Mouse (Mus musculus) cerebellum, adult 2 months (tissue): ENCODE data around the gene Elmo1. TPM values are rescaled to one million over a fixed set of nuclear protein-coding genes. Genes with fewer than 3 reads are reported as not detected.

ENCODE experiments used
- DNase-seq, 2 experiments: peaks; one replicate each; pipeline ENCODE4 v3.0.0; 2021
- H3K27ac ChIP-seq: fragments of 200-500 bp; 2 replicates; pipeline ENCODE4 v1.5.1; 2012; ENCODE audit warnings: low read length, control low read depth, inconsistent platforms; ENCODE audit not compliant: insufficient read depth
- H3K27me3 ChIP-seq: fragments of 200-500 bp; 2 replicates; pipeline ENCODE4 v1.6.1; 2012; ENCODE audit warnings: inconsistent platforms, mild to moderate bottlenecking, low read length, moderate library complexity; ENCODE audit not compliant: control insufficient read depth, insufficient read depth
- H3K4me1 ChIP-seq: fragments of 200-500 bp; 2 replicates; pipeline ENCODE4 v1.6.1; 2011; ENCODE audit warnings: low read length; ENCODE audit not compliant: control insufficient read depth, insufficient read depth
- H3K4me3 ChIP-seq: fragments of 200-500 bp; replicated peaks from 2 replicates; pipeline ENCODE3; 2011; ENCODE audit warnings: mild to moderate bottlenecking, low read depth, low read length, control low read depth; ENCODE audit not compliant: insufficient read depth
- CTCF ChIP-seq: fragments of 200-500 bp; IDR thresholded peaks from 2 replicates; pipeline ENCODE4 v1.5.1; 2011; ENCODE audit warnings: low read depth, mild to moderate bottlenecking, control low read depth, low read length, moderate library complexity, borderline replicate concordance; ENCODE audit not compliant: insufficient read depth
- POLR2A ChIP-seq: fragments of 200-500 bp; IDR thresholded peaks from 2 replicates; pipeline ENCODE4 v1.6.1; 2011; ENCODE audit warnings: low read length, control low read depth, borderline replicate concordance; ENCODE audit not compliant: insufficient read depth
- WGBS: fragments of 180-500 bp; shearing (Covaris S2); methylation state at CpG from one replicate; pipeline ENCODE4 v1.1.7; 2018; 5-methylcytosine and 5-hydroxymethylcytosine counted together
- polyA plus RNA-seq: library from polyadenylated mRNA; depleted of rRNA; stranded (reverse); fragments of >200 nt; gene quantifications from 2 replicates; pipeline ENCODE4 v1.2.3, GENCODE M21; 2012

The Elmo1 gene
- polyA plus RNA-seq, 1 experiment = 92.3 TPM

DNA sequence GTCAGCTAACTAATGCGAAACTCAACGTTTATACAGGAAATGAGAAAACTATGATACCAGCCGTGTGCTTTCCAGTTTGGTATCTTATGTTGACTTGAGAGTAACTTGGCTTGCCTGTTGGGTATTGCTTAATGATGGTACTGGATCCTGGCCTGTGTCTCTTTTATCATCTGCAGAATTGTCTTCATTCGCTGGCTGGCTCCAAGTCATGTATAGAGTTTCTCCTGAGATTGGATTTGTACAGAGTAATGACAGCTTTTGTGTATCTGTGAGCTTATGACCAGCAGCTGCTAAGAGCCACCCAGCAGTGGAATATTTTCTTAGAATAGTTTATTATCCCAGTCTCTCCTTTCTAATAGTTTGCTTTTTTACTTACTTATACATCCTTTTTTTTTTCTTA is 112.2 kb downstream of the Elmo1 start:
- 93% methylated on average over 4 of the region's 4 CpGs for WGBS
- no peak for DNase-seq

DNA sequence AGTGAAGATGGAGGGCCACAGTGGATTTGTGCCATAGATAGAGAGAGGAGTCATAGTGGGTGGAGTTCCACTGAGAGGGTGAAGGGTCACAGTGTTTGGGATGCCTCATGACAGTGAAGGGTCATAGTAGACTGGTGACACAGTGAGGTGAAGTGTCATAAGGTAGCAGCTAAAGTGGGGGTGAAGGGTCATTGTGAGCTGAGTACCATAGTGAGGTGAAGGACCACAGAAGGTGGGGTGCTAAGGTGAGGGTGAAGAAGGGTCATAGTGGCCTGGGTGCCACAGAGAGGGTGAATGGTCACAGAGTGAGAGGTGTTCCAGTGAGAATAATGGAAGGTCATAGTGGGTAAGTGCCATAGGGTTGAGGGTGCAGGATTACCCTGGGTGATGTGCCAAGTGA is 113.8 kb downstream of the Elmo1 start:
- TF ChIP-seq POLR2A (no peak), CTCF (no peak)
- H3K4me3 ChIP-seq = no peak overlapping the region
- no peaks in the 10 kb centered on the region for H3K27me3 ChIP-seq
- no peaks in the 10 kb centered on the region for H3K4me1 ChIP-seq
- no peak overlapping the region for H3K27ac ChIP-seq
- no peak for DNase-seq

More for the DNA sequence above, 112.2 kb downstream of the Elmo1 start:
- no peaks in the 10 kb centered on the region for H3K4me1 ChIP-seq
- H3K27ac ChIP-seq = no peak overlapping the region
- no peaks in the 10 kb centered on the region for H3K27me3 ChIP-seq
- H3K4me3 ChIP-seq = no peak overlapping the region
- TF ChIP-seq CTCF = no peak
- TF ChIP-seq POLR2A = no peak

DNA sequence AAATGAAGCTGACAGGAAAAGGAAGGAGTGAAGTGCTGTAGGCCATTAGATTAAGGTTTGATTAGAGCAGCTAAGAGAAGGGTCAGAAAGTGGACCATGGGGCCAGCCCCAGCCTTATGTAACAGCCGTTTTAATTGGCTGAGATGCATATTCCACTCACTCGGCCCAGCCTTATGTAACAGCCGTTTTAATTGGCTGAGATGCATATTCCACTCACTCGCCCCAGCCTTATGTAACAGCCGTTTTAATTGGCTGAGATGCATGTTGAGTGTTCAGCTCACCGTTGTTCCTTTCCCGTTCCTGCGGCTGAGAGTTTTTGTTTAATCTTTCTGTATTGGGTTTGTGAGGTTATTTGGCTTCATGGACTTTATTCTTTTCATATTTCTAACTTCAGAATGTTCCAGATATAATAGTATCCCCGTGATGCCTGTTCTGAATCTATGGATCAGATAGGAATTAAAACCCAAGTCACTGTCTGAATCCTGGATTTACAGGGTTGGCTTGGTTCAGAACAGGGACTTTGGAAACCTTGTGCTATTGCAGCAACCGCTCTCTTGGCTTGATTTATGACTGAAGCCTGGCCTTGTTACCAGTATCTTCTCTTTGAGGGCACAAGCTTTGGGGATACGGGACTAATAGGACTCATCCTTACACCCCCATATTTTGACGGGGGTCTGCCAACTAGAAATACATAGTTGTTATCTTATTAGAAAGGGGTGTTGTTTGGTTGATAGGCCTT is 114.8 kb downstream of the Elmo1 start:
- no peak for DNase-seq
- H3K27ac ChIP-seq = no peak overlapping the region
- TF ChIP-seq CTCF = no peak
- no peak for TF ChIP-seq POLR2A
- WGBS = 82% methylated on average over 12 of the region's 12 CpGs
- no peaks in the 10 kb centered on the region for H3K27me3 ChIP-seq
- H3K4me3 ChIP-seq = no peak overlapping the region
- H3K4me1 ChIP-seq = no peaks in the 10 kb centered on the region

DNA sequence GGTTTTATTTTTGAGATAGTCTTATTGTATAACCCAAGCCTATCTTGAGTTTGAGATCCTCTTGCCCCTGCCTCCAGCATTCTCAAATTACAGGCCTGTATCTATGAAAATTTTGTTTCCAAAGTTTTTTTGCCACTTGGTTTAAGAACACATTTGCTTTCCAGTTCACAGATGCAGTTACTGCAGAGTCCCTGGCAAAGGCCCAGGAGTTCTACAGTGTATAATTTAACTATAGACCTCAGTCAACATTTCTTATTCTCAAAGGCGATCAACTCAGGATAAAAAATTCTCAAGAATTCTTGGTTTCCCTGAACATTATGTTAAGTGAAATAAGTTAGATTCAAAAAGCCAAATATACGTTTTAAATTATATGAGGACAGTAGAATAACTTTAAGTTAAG is 115.3 kb downstream of the Elmo1 start:
- no peak for DNase-seq
- TF ChIP-seq POLR2A = no peak
- no peak for TF ChIP-seq CTCF
- no peak overlapping the region for H3K27ac ChIP-seq
- no peak overlapping the region for H3K4me3 ChIP-seq
- 92% methylated on average over 2 of the region's 2 CpGs for WGBS
- no peaks in the 10 kb centered on the region for H3K4me1 ChIP-seq
- H3K27me3 ChIP-seq = no peaks in the 10 kb centered on the region

DNA sequence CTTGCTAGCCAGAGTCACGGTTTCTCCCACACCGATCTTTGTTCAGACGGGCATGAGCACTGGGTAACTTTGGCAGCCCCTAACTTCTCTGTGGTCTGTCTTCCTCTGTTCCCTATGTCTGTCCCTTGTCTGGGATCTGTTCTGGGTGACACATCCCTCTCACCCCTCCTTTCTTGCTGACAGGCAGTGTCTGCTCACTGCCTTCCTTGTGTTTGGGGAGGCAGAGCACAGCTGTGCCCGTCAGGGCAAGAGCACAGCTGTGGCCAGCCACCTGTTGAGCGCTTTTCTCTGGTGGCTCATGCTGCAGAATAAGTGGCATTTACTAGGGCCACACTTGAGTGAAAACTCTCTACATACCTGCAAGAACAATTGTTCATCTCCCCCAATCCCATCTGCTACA is 116.7 kb downstream of the Elmo1 start:
- no peak for DNase-seq
- Histone ChIP-seq H3K4me1 (no peaks in the 10 kb centered on the region), H3K4me3 (no peak overlapping the region), H3K27ac (no peak overlapping the region), H3K27me3 (no peaks in the 10 kb centered on the region)
- WGBS = 30% methylated on average over 5 of the region's 5 CpGs
- TF ChIP-seq POLR2A = no peak
- TF ChIP-seq CTCF = no peak

DNA sequence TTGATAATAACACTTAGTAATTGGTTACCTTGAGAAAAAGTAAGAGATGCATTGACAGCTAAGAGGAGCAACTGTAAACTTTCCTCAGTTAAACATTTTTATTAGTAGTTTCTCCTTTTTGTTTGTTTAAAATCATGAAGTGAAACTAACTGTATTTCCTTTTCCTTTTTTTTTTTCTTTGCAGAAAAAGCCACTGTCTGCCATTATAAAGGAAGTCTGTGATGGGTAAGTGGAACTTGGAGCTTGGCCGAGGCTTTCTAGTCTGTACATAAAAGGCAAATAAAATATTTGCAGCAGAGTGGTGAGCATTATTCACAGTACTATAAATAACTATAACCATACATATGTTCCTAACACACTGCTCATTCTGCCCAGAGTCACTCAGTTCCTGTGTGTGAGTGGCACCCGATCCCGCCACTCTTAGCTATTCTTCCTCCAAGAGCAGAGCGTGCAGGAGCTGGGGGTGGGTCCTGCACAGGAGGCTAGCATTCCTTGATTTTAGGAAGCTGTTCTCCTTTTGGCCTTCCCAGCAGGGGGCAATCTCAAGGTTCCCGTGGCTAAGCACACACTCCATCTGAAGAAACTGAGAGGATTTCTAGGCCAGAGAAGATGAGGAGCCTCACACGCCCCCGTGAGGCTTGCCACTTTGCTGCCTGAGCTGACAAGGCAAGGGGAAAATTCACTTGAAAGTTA is 117.7 kb downstream of the Elmo1 start:
- H3K4me3 ChIP-seq = no peak overlapping the region
- H3K27ac ChIP-seq = no peak overlapping the region; the same call in 1 of the 2 replicates
- no peaks in the 10 kb centered on the region for H3K4me1 ChIP-seq
- no peak for DNase-seq
- no peaks in the 10 kb centered on the region for H3K27me3 ChIP-seq
- WGBS = 64% methylated on average over 7 of the region's 7 CpGs
- TF ChIP-seq CTCF = no peak
- TF ChIP-seq POLR2A = no peak

DNA sequence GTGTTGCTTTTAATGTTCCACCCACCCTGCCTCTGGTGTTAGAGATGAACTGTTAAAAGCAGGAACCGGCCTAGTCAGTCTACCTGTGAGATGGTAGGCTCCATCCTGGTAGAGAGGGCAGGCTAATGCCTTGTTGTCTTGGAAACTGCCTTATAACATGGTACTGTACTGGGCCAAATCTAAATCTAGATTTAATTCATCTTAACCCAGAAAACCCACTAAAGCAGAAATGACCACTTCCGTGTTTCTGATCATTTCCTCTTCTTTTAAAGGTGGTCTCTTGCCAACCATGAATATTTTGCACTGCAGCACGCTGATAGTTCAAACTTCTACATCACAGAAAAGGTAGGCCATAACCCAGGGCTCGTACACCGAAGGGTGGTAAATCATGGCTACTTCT is 118.5 kb downstream of the Elmo1 start:
- TF ChIP-seq POLR2A (no peak), CTCF (no peak)
- Histone ChIP-seq H3K4me3 (no peak overlapping the region), H3K4me1 (no peaks in the 10 kb centered on the region), H3K27ac (no peak overlapping the region), H3K27me3 (no peaks in the 10 kb centered on the region)
- no peak for DNase-seq
- WGBS = 92% methylated on average over 5 of the region's 5 CpGs

DNA sequence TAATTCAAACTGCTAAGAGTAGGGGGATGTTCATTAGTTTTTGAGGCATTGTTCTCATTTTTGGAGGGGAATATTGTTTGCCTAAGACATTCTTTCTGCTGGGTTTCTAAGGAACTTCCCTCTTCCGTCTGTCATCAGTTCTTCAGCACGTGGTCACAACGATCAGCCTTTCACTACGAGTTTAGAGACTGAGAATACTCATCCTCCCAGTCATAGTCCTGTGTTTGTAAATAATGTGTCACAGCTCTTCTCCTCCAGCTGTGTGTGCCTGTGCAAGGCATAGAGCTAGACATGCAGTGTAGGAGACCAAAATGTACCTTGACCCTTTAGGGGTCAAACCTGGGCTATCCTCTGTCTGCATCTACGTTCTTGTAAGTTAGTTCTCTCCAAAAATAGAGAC is 121.4 kb downstream of the Elmo1 start:
- TF ChIP-seq CTCF (no peak), POLR2A (no peak)
- Histone ChIP-seq H3K4me1 (no peaks in the 10 kb centered on the region), H3K4me3 (no peak overlapping the region), H3K27me3 (no peaks in the 10 kb centered on the region), H3K27ac (no peak overlapping the region)
- DNase-seq = no peak
- 84% methylated on average over 5 of the region's 5 CpGs for whole genome bisulfite sequencing
